Mouse (Mus musculus) forebrain, embryonic 14.5 days (tissue): ENCODE measurements at regions not wholly inside any gene's neighbourhood (a gene's known extent, or its start where the extent isn't known, plus 50 kb on each side); places are given as distances from the start of the nearest gene placed in this dataset.

ENCODE experiments used
- ATAC-seq: fragments of 200-750 bp; cut with Nextera tagmentation; 2 replicates; pipeline ENCODE4 v1.8.0; 2017; ENCODE audit warnings: mild to moderate bottlenecking, moderate library complexity
- DNase-seq: peaks from one replicate; pipeline ENCODE4 v3.0.0-alpha.2; 2015; ENCODE audit warnings: low spot score
- H3K27ac ChIP-seq: fragments of 300-500 bp; sonication (generic); 2 replicates; pipeline ENCODE4 v1.5.1; 2014; ENCODE audit warnings: low read depth, mild to moderate bottlenecking, control low read depth, low read length, moderate library complexity
- H3K27me3 ChIP-seq: fragments of 300-500 bp; sonication (generic); replicated peaks from 2 replicates; pipeline ENCODE4 v1.6.1; 2014; ENCODE audit warnings: low read length, control low read depth, mixed read lengths; ENCODE audit not compliant: control insufficient read depth, insufficient read depth
- H3K36me3 ChIP-seq: fragments of 300-500 bp; sonication (generic); 2 replicates; pipeline ENCODE4 v1.6.1; 2014; ENCODE audit warnings: low read length, control low read depth; ENCODE audit not compliant: control insufficient read depth, insufficient read depth
- H3K4me1 ChIP-seq: fragments of 300-500 bp; sonication (generic); 2 replicates; pipeline ENCODE4 v1.6.1; 2014; ENCODE audit warnings: antibody characterized with exemption, low read length, control low read depth; ENCODE audit not compliant: control insufficient read depth, insufficient read depth
- H3K4me2 ChIP-seq: fragments of 300-500 bp; sonication (generic); 2 replicates; pipeline ENCODE4 v1.6.1; 2014; ENCODE audit warnings: mild to moderate bottlenecking, control low read depth, low read length
- H3K4me3 ChIP-seq: fragments of 300-500 bp; sonication (generic); 2 replicates; pipeline ENCODE4 v1.5.1; 2014; ENCODE audit warnings: low read depth, low read length, control low read depth
- H3K9ac ChIP-seq: fragments of 300-500 bp; sonication (generic); 2 replicates; pipeline ENCODE4 v1.6.1; 2014; ENCODE audit warnings: mild to moderate bottlenecking, low read length, control low read depth, moderate library complexity
- H3K9me3 ChIP-seq: fragments of 300-500 bp; sonication (generic); replicated peaks from 2 replicates; pipeline ENCODE4 v1.6.1; 2016; ENCODE audit warnings: low read length, control low read depth, mixed read lengths; ENCODE audit not compliant: control insufficient read depth
- WGBS: fragments of 180-500 bp; shearing (Covaris S2); extraction: QIAGEN DNeasy Blood & Tissue Kit; methylation state at CpG from one replicate; pipeline ENCODE4 v1.1.7; 2014; 5-methylcytosine and 5-hydroxymethylcytosine counted together

GRCm38 (mm10) chr14:25167604-25168003 is 291.4 kb upstream of the Zmiz1 start:
- no peak overlapping the region for H3K4me3 ChIP-seq
- no peak overlapping the region for H3K27ac ChIP-seq
- DNase-seq = peak; percentile 19
- no peaks in the 10 kb centered on the region for H3K27me3 ChIP-seq
- no peak overlapping the region for H3K4me2 ChIP-seq
- no peaks in the 10 kb centered on the region for H3K36me3 ChIP-seq
- peaks cover 5% of the 10 kb centered on the region for H3K4me1 ChIP-seq
- ATAC-seq = no peak
- no peak overlapping the region for H3K9ac ChIP-seq
- 36% methylated on average over 4 of the region's 4 CpGs for WGBS
- H3K9me3 ChIP-seq = no peaks in the 10 kb centered on the region

DNA sequence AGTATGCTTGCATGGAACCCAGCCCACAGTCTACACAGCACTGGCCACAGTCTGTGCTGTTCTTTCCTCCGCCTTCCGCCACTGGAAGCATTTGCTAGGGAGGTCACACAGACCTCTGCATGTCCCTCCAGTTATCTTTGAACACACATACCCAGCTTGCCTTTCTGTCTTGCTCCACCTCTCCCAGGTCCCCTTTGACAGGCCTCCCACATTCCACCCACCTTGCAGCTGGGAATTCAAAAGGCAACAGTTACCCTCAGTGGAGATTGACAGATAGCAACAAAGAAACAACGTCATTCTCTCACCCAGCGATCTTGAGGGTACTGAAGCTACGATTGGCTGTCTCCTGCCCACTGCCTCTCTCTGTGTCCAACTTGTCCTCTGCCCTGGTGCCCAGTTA is 290.7 kb upstream of the Zmiz1 start:
- Histone ChIP-seq H3K27ac (no peak overlapping the region), H3K36me3 (no peaks in the 10 kb centered on the region), H3K9me3 (no peaks in the 10 kb centered on the region), H3K4me2 (no peak overlapping the region), H3K4me1 (peaks cover 5% of the 10 kb centered on the region), H3K4me3 (no peak overlapping the region), H3K9ac (no peak overlapping the region), H3K27me3 (no peaks in the 10 kb centered on the region)
- ATAC-seq (no peak), DNase-seq (no peak)
- 51% methylated on average over 5 of the region's 5 CpGs for WGBS

DNA sequence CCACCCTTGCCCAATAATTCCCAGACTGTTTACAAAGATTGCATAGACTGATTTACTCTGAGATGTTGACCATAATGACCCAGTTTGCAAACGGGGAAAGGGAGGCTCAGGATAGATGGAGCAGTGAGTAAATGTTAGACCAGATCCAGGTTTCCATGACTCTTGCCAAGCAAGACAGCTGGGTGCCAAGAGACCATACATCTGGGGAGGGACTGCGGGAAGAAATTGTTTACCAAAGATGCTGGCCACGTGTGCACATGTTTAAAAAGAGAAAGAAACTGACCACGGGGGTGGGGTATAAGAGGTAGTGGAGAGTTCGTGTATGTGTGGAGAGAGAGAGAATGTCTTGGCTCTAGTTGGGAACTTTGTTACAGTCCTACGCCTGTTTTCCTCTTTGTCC is 285.7 kb upstream of the Zmiz1 start:
- Histone ChIP-seq H3K36me3 (no peaks in the 10 kb centered on the region), H3K4me3 (no peak overlapping the region), H3K27ac (no peak overlapping the region), H3K4me2 (no peak overlapping the region), H3K9ac (no peak overlapping the region), H3K4me1 (no peaks in the 10 kb centered on the region), H3K27me3 (no peaks in the 10 kb centered on the region), H3K9me3 (no peaks in the 10 kb centered on the region)
- WGBS = 76% methylated on average over 6 of the region's 6 CpGs
- no peak for DNase-seq
- no peak for ATAC-seq

- no peaks in the 10 kb centered on the region for H3K4me1 ChIP-seq
- no peaks in the 10 kb centered on the region for H3K9me3 ChIP-seq
- WGBS = 78% methylated on average over 6 of the region's 6 CpGs
- no peak for ATAC-seq
- no peak overlapping the region for H3K4me2 ChIP-seq
- H3K9ac ChIP-seq = no peak overlapping the region
- no peak for DNase-seq
- H3K27ac ChIP-seq = no peak overlapping the region
- no peak overlapping the region for H3K4me3 ChIP-seq
- H3K27me3 ChIP-seq = no peaks in the 10 kb centered on the region
- H3K36me3 ChIP-seq = no peaks in the 10 kb centered on the region
These were observed 285.1 kb upstream of the Zmiz1 start for GRCm38 (mm10) chr14:25173873-25174272.

- H3K36me3 ChIP-seq = no peaks in the 10 kb centered on the region
- H3K4me1 ChIP-seq = no peaks in the 10 kb centered on the region
- ATAC-seq (no peak), DNase-seq (no peak)
- no peak overlapping the region for H3K27ac ChIP-seq
- 53% methylated on average over 2 of the region's 2 CpGs for WGBS
- H3K27me3 ChIP-seq = no peaks in the 10 kb centered on the region
- no peak overlapping the region for H3K4me2 ChIP-seq
- no peaks in the 10 kb centered on the region for H3K9me3 ChIP-seq
- H3K9ac ChIP-seq = no peak overlapping the region
- H3K4me3 ChIP-seq = no peak overlapping the region
These were observed 284.6 kb upstream of the Zmiz1 start for GRCm38 (mm10) chr14:25174402-25174801.

DNA sequence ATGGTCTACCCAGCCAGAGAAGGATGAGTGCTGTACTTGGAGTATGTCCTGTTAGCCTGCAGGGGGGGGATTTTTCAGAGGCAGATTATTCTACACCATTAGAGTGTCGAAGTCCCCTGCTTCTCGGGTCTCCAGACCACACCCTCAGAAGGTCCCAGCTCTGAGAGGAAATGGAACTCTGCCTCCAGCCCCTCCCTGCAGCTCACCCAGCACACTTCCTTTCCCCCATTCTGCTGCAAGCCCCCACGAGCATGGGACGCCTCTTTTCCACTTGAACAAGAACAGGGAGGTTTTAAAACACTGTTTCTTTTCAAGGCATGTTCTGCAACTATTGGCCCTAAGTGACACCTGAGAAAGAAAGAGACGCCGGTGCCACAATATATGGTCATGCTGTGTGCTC is 282.8 kb upstream of the Zmiz1 start:
- WGBS = 78% methylated on average over 6 of the region's 6 CpGs
- no peaks in the 10 kb centered on the region for H3K27me3 ChIP-seq
- peaks cover 5% of the 10 kb centered on the region; the same call in 1 of the 2 replicates for H3K4me1 ChIP-seq
- DNase-seq (no peak), ATAC-seq (no peak)
- H3K27ac ChIP-seq = no peak overlapping the region
- no peaks in the 10 kb centered on the region for H3K9me3 ChIP-seq
- no peak overlapping the region for H3K4me3 ChIP-seq
- H3K4me2 ChIP-seq = no peak overlapping the region
- no peak overlapping the region for H3K9ac ChIP-seq
- H3K36me3 ChIP-seq = no peaks in the 10 kb centered on the region

DNA sequence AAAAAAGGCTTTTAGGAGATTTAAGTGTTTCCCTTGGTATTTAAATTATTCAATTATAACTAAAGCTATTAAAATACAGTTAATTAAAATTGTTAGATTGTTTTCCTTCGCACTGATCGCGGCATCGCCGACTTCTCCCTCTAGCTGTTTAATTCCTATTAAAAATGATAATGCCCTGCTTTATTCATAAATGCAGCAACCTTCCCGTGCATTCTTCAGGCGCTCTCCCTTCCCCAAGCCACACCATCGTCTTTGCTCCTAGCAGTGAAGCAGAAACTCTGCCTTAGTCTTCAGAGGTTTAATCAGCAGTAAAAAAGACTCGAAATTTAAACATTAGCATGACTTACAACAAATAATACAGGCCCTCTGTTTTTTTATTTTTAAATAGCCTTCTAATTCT is 278.9 kb upstream of the Zmiz1 start:
- 48% methylated on average over 9 of the region's 9 CpGs for WGBS
- no peak overlapping the region for H3K27ac ChIP-seq
- ATAC-seq = no peak

GRCm38 (mm10) chr14:25181406-25181805 is 277.6 kb upstream of the Zmiz1 start:
- H3K9me3 ChIP-seq = no peaks in the 10 kb centered on the region
- ATAC-seq (no peak), DNase-seq (no peak)
- H3K4me2 ChIP-seq = no peak overlapping the region
- H3K4me3 ChIP-seq = no peak overlapping the region
- WGBS = 75% methylated on average over 2 of the region's 2 CpGs
- H3K27me3 ChIP-seq = no peaks in the 10 kb centered on the region
- H3K9ac ChIP-seq = no peak overlapping the region
- H3K4me1 ChIP-seq = peaks cover 13% of the 10 kb centered on the region
- no peaks in the 10 kb centered on the region for H3K36me3 ChIP-seq
- H3K27ac ChIP-seq = no peak overlapping the region

More for the DNA sequence above, 278.9 kb upstream of the Zmiz1 start:
- H3K9ac ChIP-seq = no peak overlapping the region
- no peaks in the 10 kb centered on the region for H3K27me3 ChIP-seq
- H3K4me3 ChIP-seq = no peak overlapping the region
- no peak for DNase-seq
- no peak overlapping the region for H3K4me2 ChIP-seq
- H3K9me3 ChIP-seq = no peaks in the 10 kb centered on the region
- no peaks in the 10 kb centered on the region for H3K36me3 ChIP-seq
- peaks cover 5% of the 10 kb centered on the region; the same call in 1 of the 2 replicates for H3K4me1 ChIP-seq

DNA sequence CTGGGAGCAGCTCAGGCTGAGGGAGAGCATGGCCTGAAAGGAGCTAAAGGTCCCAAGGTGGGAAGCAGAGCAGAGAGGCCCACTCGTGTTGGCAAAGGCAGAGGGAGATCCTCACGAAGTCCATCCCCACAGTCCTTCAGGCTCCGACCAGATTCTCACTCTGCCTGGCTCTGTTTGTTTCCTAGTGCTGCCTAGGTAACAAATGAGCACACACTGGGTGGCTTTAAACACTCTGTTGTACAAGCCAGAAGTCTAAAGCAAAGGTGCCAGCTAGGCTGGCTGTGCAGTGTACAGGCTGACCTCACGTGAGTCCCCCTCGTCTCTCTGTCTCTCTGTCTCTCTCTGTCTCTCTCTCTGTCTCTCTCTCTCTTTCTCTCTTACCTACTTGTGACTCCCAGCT is 274.9 kb upstream of the Zmiz1 start:
- Histone ChIP-seq H3K4me1 (peaks cover 19% of the 10 kb centered on the region), H3K4me2 (no peak overlapping the region), H3K4me3 (no peak overlapping the region), H3K9ac (no peak overlapping the region), H3K27ac (no peak overlapping the region), H3K36me3 (no peaks in the 10 kb centered on the region), H3K9me3 (no peaks in the 10 kb centered on the region), H3K27me3 (no peaks in the 10 kb centered on the region)
- DNase-seq (no peak), ATAC-seq (no peak)
- WGBS = 60% methylated on average over 5 of the region's 5 CpGs
